Mouse (Mus musculus) cerebellum, adult 9-11 months (tissue): Measurements from ENCODE around the gene Amigo3.

ENCODE experiments used
- DNase-seq: peaks from one replicate; pipeline ENCODE4 v3.0.0; 2022

The Amigo3 gene

DNA sequence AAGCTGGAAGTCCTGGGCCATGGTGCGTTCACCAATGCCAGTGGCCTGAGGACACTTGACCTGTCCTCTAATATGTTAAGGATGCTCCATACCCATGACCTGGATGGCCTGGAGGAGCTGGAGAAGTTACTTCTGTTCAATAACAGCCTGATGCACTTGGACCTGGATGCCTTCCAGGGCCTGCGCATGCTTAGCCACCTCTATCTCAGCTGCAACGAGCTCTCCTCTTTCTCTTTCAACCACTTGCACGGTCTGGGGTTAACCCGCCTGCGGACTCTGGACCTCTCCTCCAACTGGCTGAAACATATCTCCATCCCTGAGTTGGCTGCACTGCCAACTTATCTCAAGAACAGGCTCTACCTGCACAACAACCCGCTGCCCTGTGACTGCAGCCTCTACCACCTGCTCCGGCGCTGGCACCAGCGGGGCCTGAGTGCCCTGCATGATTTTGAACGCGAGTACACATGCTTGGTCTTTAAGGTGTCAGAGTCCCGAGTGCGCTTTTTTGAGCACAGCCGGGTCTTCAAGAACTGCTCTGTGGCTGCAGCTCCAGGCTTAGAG is 786 bp downstream of the Amigo3 start:
- peak; percentile 58 for DNase-seq

DNA sequence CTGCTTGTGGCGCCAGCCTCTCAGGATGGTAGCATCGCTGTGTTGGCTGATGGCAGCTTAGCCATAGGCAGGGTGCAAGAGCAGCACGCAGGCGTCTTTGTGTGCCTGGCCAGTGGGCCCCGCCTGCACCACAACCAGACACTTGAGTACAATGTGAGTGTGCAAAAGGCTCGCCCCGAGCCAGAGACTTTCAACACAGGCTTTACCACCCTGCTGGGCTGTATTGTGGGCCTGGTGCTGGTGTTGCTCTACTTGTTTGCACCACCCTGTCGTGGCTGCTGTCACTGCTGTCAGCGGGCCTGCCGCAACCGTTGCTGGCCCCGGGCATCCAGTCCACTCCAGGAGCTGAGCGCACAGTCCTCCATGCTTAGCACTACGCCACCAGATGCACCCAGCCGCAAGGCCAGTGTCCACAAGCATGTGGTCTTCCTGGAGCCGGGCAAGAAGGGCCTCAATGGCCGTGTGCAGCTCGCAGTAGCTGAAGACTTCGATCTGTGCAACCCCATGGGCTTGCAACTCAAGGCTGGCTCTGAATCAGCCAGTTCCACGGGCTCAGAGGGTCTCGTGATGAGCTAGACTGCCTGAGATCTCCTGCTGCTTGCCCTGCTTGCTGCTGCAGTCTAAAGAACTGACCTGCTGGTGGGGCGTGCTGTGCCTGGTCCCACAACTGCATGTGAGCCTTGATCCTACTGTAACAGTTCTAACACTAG is 1.5 kb downstream of the Amigo3 start:
- DNase-seq: peak; percentile 40

DNA sequence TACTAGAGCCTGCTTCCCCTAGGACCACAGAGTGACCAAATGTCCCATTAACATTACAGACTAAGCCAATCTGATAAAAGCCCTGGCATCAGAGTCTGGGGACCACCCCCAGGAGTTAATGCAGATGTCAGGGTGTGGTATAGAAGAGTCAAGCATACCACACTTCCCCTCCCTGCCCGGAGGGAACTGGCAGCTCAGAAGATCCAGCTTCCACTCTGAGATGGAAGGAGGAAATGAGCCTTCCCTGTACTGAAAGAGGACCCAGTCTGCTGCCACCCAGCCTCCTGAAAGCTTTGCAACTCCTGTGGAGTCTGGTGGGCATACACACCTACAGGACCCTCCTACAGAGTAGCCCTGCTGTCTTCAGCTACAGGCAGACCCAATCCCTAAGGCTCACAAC is 2.1 kb downstream of the Amigo3 start:
- no peak for DNase-seq

DNA sequence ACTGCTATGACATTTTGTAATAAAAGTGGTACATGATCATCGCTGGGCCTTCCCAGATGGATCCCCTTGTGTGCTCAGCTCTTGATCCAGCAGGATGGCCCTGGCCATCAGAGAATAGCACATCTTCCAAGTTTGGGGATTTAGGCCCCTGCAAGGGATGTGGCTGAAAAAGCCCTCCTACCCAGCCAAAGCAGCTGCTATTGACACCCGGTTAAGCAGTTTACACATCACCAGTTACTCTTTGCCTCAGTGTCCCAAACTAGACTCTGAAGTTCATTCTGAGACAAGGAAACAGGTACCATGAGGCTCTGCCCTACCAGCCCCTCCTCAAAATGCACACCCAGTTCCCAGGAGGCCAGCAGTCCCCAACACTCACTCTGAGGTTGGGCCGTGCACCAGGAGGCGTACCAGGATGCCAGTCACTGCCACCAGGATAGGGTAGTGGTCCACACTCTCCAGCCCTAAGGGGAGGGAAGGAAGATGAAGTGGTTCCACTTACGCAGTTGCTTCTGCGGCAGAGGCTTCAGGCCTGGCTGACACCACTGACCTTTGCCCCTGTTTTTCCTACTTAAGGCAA is 2.8 kb downstream of the Amigo3 start:
- peak; percentile 38 for DNase-seq

DNA sequence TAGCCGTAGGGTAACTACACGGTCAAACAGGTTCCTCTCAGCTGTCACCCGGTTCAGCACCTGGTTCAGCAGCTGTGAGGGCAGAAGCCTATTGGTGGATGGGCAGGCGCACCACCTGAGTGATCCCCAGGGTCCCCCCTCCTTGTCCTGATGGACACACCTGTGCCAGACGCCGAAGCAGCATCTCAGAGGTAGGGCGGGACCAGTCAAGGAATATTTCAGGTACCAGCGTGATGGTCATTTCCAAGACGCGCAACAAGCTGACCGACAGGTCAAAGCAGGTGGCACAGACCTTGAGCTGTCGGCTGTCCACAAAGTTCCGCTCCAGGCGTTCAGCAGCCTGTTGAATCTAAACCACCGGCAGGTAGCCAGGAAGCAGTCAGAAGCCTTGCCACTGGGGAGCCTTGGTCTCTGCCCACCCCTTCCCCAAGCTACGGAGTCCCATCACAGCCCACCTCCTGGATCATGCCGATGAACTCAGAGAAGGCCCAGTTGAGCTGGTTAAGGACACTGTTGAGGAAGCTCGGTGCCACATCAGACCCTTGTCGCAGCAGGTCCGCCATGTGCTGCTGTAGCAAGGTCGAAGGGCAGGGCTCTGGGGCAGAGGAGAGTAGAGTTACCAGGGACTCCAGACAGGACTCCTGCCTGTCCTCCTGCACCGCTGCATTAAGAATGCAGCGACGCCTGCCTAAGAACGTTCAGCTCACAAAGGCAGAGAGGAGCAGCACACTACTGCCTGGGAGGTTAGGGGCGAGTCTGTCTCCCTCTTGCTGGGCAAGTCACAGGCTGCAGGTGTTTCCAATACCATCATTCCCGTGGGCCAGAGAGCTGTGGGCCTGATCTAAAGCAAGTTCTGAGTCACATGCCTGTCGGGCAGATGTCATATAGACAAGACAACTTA is 3.7 kb downstream of the Amigo3 start:
- DNase-seq: peak; percentile 42

DNA sequence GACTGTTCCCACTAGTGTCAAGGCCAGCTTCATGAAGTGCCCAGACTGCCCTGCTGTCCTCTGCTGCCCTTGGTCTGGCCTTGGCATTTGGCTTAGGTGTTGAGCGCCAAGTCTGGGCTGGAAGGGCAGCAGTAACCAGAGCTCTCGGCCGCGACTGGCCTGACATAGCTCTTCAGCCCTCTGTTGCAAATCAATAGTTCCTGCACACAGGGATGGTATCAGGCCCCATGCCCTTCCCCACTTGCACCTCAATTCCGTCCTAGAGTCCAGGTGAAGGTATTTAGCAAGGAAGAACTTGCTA is 4.3 kb downstream of the Amigo3 start:
- DNase-seq: no peak

DNA sequence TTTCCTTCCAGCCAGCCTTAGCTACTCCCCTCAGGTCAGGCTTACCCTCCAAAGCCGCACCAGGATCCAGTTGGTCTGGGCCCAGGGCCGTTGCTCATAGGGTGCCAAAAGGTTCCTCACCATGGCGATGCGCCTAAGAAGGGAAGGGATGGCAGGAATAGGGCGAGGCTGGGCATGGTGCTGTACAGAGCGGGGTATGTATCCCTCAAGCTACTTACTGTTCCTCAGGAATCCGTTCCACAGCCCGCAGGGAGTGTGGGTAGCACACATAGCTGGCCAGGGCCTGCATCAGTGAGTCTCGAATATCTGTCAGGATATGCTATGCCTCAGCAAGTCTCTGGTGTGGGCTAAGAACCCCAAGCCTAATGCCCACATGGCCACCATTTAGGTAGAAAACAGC is 5.3 kb downstream of the Amigo3 start:
- DNase-seq: no peak

DNA sequence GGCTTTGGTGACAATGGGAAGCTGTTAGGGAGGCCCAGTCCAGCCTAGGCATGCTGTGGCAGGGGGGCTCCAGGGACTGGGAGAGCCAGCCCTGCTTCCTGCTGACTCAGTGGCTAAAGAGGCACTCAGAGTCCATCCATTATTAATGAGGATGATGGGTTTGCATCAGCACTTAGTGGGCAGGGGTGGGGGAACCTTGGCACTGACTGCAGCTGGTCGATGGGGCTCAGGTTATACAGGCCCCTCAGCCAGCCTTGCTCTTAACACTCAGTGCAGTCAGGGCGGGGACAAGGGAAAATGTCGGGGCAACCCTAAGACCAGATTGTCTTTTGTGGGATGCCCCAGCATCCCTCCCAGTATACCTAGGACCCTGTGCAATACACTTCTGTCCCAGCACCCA is 9.2 kb downstream of the Amigo3 start:
- DNase-seq: peak; percentile 40

DNA sequence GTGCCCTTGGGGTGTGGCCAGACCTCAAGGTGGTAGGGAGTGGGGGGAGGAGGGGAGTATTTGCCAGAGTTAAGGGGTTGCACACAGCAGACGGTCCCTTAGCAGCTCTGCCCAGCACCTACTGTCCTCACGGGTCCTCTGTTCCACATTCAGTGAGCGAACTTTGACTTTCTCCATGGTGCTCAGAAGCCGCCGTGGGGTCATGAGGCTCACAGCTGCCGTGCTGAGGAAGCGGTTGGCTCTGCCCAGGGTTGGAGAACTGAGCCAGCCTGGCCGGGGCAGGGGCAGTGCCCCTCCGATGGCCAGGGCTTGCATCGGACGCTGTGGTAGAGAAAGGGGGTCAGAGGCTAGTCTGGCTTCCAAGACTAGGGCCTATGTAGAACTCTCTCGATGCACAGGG is 10.4 kb downstream of the Amigo3 start:
- DNase-seq: no peak

DNA sequence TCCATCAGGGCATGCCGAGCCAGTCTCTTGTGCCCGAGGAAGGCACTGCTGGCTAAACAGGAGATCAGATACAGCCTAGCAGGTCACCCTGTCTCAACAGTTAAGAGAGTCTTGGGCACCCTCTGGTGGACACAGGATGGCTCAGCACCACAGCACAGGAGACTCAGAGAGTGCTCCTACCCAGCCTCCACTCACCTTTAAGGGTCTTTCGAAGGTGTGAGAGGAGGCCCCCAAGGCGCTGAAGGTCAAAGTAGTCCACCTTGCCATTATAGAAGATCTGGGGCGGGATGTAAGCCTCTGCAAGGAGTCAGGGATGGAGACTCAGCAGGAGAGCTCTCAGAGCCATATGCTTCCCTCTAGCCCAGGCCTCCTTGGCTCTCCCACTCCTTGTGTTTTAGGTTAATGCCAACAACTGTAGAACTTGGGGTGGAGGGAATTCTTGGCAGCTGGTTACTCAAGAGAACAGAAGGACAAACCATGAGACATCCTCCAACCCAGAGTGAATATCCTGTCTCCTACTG is 12.6 kb downstream of the Amigo3 start:
- DNase-seq: peak; percentile 89

DNA sequence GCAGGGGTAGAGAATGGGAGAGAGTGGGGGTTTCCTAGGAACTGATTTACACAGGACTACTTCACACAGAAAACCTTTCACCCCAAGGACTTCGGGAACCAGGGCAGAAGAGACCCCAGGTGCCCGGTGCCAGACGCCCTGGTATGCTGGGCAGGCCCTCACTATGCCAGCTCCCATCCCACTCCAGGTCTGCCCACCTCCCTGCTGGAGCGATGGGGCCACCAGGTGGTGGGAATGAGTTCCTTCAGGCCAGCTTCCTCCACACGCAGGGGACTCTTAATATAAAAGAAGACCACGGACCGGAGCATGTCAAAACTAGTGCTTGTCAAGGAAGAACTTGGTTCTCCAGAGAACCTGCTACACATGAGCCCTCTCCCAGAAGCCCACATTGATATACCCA is 14.2 kb downstream of the Amigo3 start:
- peak; percentile 64 for DNase-seq

DNA sequence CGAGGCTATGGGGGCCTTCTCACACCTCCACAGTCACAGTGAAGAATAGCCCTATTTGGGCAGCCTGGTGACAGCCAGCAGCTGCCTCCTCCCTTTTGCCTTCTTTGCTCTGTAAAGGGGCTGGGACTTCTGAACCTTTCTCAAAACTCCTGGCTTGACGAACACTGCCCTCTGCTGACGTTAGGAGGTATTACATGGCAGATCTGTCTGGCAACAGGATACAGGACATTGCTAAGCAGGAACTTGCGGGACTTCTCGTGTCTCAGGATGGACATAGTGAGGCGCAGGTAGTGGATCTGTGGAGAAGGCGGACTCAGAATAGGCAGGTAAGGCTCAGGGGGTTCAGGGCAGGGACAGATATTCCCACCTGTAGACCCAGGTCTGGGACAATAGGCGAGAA is 14.9 kb downstream of the Amigo3 start:
- DNase-seq: peak; percentile 89

DNA sequence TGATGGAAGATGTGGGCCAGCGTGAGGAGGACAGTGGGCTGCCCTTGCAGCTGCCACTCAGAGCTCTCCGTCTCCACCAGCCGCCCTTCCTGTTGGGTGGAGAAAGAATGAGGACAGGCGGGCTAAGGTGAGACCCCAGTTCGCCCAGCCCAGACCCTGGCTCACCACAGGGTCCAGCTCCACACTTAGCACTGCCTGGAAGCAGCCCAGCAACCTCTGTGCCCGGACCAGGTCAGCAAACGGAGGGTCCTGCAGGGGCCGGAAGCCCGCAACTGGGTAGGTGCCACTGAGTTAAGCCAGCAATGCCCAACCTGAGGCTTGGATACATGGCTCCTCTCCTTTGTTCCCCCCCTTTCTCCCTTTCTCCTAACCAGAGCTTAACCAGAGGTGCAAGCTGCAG is 16.0 kb downstream of the Amigo3 start:
- DNase-seq: peak; percentile 67

DNA sequence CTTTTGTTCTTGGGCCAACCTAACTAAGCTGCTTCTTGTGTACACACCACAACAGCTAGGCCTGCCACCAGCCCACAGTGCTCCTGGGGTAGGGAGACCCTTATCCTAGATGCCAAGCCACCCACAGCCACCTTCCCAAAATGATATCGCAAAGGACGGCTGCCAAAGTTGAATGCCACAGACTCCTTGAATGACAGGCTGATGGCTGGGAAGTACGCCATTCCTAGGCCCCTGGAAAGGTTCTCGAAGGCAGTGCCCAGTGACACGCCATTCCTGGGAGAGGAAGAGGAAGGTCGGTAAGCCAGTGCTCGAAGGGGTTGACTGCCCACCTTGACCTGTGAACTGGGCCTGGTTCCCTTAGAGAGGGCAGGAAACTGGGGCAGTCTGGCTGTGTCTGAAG is 16.6 kb downstream of the Amigo3 start:
- peak; percentile 58 for DNase-seq

DNA sequence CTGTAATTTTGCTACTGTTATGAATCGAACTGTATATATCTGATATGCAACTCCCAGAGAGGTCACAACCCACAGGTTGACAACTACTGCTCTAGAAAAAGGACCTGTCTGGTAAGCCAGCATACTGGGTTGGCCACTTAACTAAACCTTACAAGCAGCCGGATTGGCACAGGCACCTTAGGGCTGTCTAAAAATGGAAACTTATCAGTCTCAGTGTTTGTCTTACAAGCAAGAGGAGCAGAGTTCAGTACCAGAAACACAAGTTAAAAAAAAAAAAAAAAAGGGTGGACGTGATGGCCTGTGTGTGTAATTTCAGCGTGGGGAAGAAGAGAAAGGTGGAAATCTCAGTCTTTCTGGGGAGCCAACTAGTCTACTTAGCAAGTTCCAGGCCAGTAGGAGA is 18.8 kb downstream of the Amigo3 start:
- DNase-seq: no peak

DNA sequence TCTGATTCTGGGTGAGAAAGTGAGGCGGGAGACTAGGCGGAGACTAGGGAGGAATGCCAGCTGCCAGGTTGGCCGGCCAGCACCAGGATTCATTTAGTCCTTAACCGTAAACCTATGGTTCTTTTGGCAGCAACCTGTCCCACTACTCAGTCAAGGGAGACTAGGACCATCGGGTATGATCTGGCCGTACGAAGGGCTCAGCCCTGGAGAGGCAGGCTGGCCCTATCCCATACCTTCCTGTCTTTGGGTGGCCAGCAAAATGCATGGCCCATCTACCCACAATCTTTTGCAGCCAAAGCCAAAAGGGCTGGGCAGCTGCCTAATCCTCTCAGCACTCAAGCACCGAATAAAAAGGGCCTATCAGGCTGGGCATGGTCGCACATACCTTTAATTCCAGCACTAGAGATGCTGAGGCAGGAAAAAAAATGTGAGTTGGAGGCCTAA is 19.5 kb downstream of the Amigo3 start:
- DNase-seq: peak; percentile 81

DNA sequence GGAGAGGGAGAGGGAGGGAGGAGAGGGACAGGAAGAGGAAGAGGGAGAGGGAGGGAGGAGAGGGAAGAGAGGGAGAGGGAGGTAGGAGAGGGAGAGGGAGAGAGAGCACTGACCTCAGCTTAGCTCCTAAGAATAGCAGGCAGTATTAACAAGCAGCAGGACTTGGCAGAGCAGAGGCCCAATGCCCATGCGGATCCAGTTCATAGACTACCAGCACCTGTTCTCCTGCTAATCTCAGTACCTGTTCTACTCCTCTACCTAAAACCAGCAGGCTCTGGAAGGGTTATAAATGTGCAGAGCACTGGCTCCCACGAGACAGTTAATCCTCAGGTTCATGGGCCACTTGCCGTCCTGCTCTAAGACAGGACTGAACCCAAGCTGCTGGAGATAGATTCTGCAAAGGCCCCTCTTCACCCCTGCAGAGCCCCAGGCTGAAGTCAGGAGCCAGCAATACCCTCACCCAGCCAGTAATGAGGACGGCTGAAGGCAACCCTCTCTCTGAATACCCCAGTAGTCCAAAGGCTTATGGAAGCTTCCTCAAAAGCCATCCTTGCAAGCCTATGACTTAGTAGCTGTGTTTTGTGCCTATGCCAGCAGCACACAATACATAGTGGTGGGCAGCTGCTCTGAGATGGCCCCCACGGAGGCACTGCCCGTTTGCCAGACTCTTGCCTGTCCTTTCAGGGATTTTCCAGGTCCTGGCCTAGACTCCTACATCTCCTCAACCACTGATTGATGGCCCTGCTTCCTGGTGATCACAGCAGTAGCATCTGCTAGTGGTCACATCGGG is 20.4 kb downstream of the Amigo3 start:
- peak; percentile 96 for DNase-seq

DNA sequence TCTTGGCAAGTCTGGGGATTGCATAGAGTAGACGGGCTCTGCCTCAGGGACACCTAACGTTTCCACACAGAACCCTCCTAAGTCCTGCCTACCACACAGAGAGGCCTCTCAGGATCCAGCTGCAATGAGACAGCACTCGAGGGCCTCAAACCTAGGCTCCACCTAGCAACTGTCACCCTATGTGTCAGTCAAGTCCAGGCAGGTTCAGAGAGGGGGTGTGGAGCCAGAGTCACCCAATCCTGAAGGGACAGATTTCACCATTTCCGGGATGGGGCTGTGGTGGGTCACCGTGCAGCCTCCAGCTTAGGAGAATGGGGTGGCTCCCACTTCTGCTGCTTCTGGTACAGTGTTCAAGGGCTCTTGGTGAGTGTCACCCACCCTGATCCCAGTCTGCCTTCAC is 27.2 kb downstream of the Amigo3 start, which contains the start of gene Mst1:
Gene Mst1, plus strand, starts transcription at position 269 of the 400 bp plus-strand sequence.
- DNase-seq: peak; percentile 53

DNA sequence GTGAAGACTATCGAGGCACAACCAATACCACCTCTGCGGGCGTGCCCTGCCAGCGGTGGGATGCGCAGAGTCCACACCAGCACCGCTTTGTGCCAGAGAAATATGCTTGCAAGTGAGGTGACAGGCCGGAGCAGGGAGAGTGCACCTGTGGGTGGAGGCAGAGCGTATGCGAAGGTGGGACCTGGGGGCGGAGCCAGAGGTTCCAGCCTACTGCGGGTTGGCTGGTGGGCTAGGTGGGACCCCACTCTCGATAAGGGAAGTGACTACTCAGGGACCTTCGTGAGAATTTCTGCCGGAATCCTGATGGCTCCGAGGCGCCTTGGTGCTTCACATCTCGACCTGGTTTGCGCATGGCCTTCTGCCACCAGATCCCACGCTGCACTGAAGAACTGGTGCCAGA is 29.6 kb downstream of the Amigo3 start:
- DNase-seq: peak; percentile 67

DNA sequence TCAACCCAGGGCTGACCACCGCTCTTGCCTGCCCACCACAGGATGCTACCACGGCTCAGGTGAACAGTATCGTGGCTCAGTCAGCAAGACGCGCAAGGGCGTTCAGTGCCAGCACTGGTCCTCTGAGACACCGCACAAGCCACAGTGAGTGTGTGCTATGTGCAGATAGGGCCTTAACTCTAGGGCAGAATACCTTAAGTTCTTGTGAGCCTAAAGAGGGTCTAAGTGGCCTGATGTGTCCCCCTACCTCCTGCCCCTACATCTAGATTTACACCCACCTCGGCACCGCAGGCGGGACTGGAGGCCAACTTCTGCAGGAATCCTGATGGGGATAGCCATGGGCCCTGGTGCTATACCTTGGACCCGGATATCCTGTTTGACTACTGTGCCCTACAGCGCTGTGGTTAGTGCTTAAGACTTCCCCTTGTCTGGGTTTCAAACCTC is 30.1 kb downstream of the Amigo3 start, which contains the start of gene Rnf123:
Gene Rnf123, minus strand, starts transcription at position 359 of the 444 bp plus-strand sequence.
- DNase-seq: no peak

DNA sequence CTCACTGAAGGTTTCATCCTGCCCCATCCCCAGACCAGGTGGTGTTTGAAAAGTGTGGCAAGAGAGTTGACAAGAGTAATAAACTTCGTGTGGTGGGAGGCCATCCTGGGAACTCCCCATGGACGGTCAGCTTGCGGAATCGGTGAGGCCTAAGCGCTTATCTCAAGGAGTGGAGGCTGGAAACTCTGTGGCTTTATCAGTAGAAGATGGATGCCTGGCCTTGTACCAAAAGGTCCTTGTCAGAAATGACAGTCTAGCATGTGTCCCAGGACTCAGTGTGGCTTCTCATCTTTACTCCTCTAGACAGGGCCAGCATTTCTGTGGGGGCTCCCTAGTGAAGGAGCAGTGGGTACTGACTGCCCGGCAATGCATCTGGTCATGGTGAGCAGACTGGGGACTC is 30.6 kb downstream of the Amigo3 start:
- peak; percentile 36 for DNase-seq

DNA sequence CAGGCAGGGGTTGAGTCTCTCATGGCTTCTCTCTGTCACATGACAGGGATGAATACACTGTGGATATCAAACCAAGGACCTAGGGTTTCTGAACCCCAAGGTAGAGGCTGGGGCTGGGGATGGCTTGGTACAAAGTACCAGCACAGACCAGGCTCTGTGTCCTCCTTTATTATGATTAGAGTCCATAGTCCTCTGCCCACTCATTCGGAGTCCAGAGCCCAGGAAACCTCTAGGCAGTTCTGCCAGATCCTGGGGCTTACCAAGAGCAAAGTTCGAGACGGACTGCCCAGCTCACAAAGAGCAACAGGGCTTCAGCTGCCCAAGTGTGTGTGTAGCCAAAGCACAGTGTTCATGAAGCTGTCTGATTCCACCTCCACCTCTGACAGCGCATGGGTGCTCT is 32.3 kb downstream of the Amigo3 start:
- DNase-seq: no peak
